Mouse (Mus musculus) embryonic facial prominence, embryonic 15.5 days (tissue): ENCODE measurements around the gene Retn. TPM values are rescaled to one million over a fixed set of nuclear protein-coding genes. Genes with fewer than 3 reads are reported as not detected.

Source experiments
- ATAC-seq: fragments of 200-750 bp; cut with Nextera tagmentation; 2 replicates; pipeline ENCODE4 v1.8.0; 2017; ENCODE audit warnings: low read depth, moderate TSS enrichment; ENCODE audit not compliant: insufficient number of reproducible peaks, low FRiP score, low TSS enrichment
- H3K27ac ChIP-seq: fragments of 300-500 bp; sonication (generic); replicated peaks from 2 replicates; pipeline ENCODE4 v1.5.1; 2015; ENCODE audit warnings: mild to moderate bottlenecking, inconsistent platforms
- H3K27me3 ChIP-seq: fragments of 300-500 bp; sonication (generic); 2 replicates; pipeline ENCODE4 v1.6.1; 2015; ENCODE audit warnings: inconsistent platforms
- H3K36me3 ChIP-seq: fragments of 300-500 bp; sonication (generic); 2 replicates; pipeline ENCODE4 v1.6.1; 2015; ENCODE audit warnings: mild to moderate bottlenecking, inconsistent platforms
- H3K4me1 ChIP-seq: fragments of 300-500 bp; sonication (generic); 2 replicates; pipeline ENCODE4 v1.6.1; 2015; ENCODE audit warnings: inconsistent platforms
- H3K4me2 ChIP-seq: fragments of 300-500 bp; sonication (generic); replicated peaks from 2 replicates; pipeline ENCODE4 v1.6.1; 2015; ENCODE audit warnings: mild to moderate bottlenecking, inconsistent platforms
- H3K4me3 ChIP-seq: fragments of 300-500 bp; sonication (generic); replicated peaks from 2 replicates; pipeline ENCODE4 v1.5.1; 2015; ENCODE audit warnings: mild to moderate bottlenecking, inconsistent platforms
- H3K9ac ChIP-seq: fragments of 300-500 bp; sonication (generic); 2 replicates; pipeline ENCODE4 v1.6.1; 2015; ENCODE audit warnings: inconsistent platforms
- H3K9me3 ChIP-seq: fragments of 300-500 bp; sonication (generic); replicated peaks from 2 replicates; pipeline ENCODE4 v1.6.1; 2016; ENCODE audit warnings: inconsistent platforms
- WGBS: fragments of 180-500 bp; shearing (Covaris S2); methylation state at CpG from one replicate; pipeline ENCODE4 v1.1.7; 2015; 5-methylcytosine and 5-hydroxymethylcytosine counted together
- polyA plus RNA-seq: library from polyadenylated mRNA; unstranded; fragments of >200 nt; fragmentation: Nextera tagmentation; extraction: Ambion mirVana; gene quantifications from 2 replicates; pipeline ENCODE4 v1.2.1, GENCODE M21; 2015

Gene Retn
- polyA plus RNA-seq, 1 experiment from 2014 or later = not detected

DNA sequence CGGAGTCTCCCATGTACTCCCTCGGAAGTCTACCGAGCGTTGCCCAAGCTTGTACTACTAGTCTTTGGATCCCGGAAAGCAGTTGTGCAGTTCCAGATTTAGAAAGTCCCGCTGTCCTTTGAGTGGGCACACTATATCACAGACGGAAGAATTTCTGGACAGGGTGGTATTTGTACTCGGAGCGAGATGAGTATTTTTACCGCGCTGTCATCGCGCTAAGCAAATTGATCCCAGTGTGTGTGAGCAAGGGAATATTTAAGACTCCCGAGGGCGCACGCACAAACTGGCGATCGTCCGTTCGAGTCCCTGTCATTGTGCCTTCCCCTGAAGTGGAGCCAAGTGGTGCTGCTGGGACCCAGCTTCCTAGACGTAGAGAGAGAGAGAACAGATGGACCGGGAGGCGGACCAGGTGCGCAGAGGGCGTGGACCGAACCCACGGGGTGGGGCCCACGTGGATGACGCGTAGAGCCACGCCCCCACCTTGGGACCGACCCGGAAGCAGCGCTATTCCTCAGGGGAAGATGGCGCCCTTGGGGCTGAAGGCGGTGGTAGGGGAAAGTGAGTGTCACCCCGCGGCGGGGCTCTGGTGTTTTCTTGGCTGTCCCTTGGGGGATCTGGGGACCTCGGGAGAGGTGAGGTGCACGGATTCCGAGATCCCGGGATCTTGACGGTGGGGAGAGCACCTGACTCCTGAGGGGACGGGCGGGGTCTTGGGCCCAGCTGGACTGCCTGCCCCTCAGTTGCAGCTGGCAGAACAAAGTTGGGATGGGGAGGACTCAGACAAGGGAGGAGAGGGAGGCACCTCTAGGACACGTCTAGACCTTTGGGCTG is 24.7 kb upstream of the Retn start, which contains the start of gene Stxbp2:
TSS of gene Stxbp2 (plus strand) at position 309 of the 831 bp plus-strand sequence.
- 6% methylated on average over 47 of the region's 47 CpGs for WGBS
- H3K9me3 ChIP-seq = no peaks in the 10 kb centered on the region
- no peak within 1 kb of the TSS for H3K27ac ChIP-seq
- H3K36me3 ChIP-seq = 0 out of 2 replicates have a peak, but pooled peaks cover 4% of the 10 kb centered on the region
- peak within 1 kb of the TSS; percentile 55 for H3K4me3 ChIP-seq
- peak within 1 kb of the TSS; percentile 77 for H3K4me2 ChIP-seq
- peaks cover 10% of the 10 kb centered on the region for H3K4me1 ChIP-seq
- H3K9ac ChIP-seq = peak within 1 kb of the TSS; percentile 51
- peaks cover 10% of the 10 kb centered on the region for H3K27me3 ChIP-seq
- ATAC-seq = peak; percentile 80

DNA sequence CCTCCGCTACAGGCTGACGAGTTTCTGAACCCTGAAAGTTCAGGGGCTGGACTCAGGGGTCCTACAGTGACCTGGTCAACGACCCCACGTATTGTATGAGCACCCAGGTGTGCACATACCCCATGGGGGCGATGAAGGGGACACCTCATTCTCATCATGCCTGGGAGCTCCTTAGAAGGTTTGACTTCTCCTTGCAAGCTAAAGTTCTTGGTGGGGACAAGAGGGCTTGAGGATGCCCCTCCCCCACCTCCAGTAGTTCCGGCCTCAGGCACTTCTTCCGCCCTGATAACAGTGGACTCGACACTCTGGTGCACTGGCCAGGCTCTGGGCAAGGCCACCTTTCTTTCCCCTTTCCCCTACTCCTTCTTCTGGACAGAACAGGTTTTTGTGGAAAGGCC is 24.1 kb upstream of the Retn start:
- H3K9ac ChIP-seq = peak overlapping the region; percentile 51
- H3K4me2 ChIP-seq = peak overlapping the region; percentile 77
- H3K4me1 ChIP-seq = peaks cover 10% of the 10 kb centered on the region
- H3K36me3 ChIP-seq = 0 out of 2 replicates have a peak, but pooled peaks cover 10% of the 10 kb centered on the region
- peak overlapping the region; percentile 55 for H3K4me3 ChIP-seq
- H3K27ac ChIP-seq = no peak overlapping the region
- H3K9me3 ChIP-seq = no peaks in the 10 kb centered on the region
- peaks cover 10% of the 10 kb centered on the region for H3K27me3 ChIP-seq
- 14% methylated on average over 8 of the region's 8 CpGs for WGBS
- 0 out of 2 replicates have a peak, but pooled peaks have one; percentile 17 for ATAC-seq

DNA sequence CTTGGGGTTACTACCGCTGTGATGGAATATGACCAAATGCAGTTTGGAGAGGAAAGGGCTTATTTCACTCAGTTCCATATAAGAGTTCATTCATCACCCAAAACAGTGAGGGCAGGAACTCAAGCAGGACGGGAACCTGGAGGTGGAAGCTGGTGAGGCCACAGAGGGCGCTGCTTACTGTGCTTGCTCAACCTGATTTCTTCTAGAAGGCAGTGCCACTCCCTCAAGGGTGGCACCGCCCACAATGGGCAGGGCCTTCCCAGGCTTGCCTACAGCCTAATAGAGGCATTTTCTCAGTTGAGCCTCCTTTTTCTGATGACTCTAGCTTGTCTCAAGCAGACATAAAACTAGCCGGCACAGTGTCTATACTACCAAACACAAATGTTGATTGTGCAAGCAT is 9.8 kb upstream of the Retn start:
- Histone ChIP-seq H3K4me2 (no peak overlapping the region), H3K9me3 (no peaks in the 10 kb centered on the region), H3K27ac (no peak overlapping the region), H3K9ac (no peak overlapping the region), H3K4me1 (no peaks in the 10 kb centered on the region), H3K36me3 (no peaks in the 10 kb centered on the region), H3K4me3 (no peak overlapping the region), H3K27me3 (no peaks in the 10 kb centered on the region)
- ATAC-seq = no peak
- 15% methylated on average over 5 of the region's 5 CpGs for WGBS

DNA sequence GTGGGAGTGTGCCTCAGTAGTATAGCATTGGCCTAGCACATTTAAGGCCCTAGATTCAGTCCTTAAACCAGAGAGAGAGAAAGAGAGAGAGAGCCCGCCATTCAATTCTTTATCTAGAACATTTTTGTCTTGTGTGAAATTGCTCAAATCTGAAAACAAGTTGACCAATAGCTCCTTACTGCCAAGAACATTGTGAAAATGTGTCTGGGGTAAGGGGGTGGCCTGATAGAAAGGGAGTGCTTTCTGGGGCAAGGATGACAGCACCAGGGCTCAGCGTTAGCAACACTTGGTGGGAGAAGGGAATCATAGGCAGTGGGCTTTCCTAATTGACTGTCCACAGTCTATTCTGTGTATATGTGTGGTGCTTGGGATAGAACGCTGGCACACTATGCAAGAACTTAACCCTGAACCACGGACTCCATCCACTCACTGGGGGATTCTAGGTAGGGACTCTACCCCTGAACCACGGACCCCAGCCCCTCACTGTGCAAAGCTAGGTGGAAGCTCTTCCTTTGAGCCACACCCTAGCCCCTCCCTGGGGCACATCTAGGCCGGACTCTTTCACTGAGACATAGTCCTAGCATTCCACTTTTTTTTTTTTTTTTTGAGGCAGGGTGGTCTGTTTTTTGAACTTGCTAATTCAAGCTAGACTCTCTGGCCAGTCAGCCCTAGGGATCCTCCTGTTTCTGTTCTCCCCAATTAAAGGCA is 8.6 kb upstream of the Retn start:
- no peak for ATAC-seq
- Histone ChIP-seq H3K27me3 (no peaks in the 10 kb centered on the region), H3K36me3 (no peaks in the 10 kb centered on the region), H3K4me2 (no peak overlapping the region), H3K4me1 (no peaks in the 10 kb centered on the region), H3K9me3 (no peaks in the 10 kb centered on the region), H3K4me3 (no peak overlapping the region), H3K9ac (no peak overlapping the region), H3K27ac (no peak overlapping the region)
- 77% methylated on average over 6 of the region's 6 CpGs for WGBS

DNA sequence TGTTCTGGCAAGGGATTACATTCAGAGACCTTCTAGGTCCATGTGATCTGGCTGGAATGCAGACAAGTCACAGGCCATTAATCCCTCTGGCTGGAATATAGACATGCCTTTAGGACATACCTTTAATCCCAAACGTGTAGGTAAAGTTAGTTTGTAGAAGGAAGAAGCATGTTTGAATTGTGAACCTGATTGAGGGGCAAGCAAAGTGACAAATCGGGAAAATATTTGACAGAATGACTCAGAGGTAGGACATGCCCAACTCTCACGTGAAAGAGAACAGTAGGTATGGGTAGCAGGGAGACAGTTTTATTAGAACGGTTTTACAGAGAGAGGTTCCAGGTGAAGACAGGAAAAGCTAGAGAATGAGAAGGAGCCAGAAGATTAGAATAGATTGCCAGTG is 8.0 kb upstream of the Retn start:
- Histone ChIP-seq H3K4me2 (no peak overlapping the region), H3K4me3 (no peak overlapping the region), H3K36me3 (no peaks in the 10 kb centered on the region), H3K9ac (no peak overlapping the region), H3K9me3 (no peaks in the 10 kb centered on the region), H3K4me1 (no peaks in the 10 kb centered on the region), H3K27ac (no peak overlapping the region), H3K27me3 (no peaks in the 10 kb centered on the region)
- ATAC-seq = no peak
- 57% methylated on average over 4 of the region's 4 CpGs for WGBS

DNA sequence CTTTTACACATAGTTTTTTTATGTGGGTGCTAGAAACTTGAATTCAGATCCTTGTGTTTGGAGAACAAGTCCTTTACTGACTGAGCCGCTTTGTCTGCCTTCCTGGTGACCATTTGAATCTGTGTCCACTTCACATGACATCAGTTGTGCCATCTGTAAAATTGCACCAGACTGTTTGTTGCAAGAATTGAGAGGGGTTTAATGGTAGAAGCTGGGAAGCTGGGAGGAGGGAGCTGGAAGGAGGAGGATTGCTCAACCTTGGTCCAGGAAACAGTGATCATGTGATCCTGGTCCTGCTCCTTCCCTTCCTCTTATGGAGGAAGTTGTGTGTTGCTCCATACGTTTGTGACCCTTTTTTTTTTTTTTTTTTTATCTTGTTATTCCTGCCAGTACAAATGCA is 7.3 kb upstream of the Retn start:
- no peaks in the 10 kb centered on the region for H3K27me3 ChIP-seq
- H3K9me3 ChIP-seq = no peaks in the 10 kb centered on the region
- no peak overlapping the region for H3K9ac ChIP-seq
- H3K4me2 ChIP-seq = no peak overlapping the region
- H3K4me3 ChIP-seq = no peak overlapping the region
- no peak overlapping the region for H3K27ac ChIP-seq
- H3K4me1 ChIP-seq = no peaks in the 10 kb centered on the region
- WGBS = 66% methylated on average over 2 of the region's 2 CpGs
- ATAC-seq = no peak
- H3K36me3 ChIP-seq = no peaks in the 10 kb centered on the region

DNA sequence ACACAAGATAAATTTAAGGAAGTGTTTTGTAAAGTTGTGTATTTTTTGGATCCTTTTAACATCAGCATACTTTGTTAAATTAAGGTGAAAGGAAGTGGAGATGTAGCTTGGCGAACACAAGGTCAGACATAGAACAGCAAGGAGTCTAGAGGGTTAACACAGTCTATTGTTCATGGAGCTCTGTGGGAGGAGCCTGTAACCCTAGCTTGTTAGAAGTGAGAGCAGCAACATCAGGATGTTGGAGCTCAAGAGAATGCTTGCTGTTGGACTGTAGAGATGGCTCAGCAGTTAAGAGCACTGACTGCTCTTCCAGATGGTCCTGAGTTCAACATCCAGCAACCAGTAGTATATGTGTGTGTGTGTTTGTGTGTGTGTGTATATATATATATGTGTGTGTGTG is 6.6 kb upstream of the Retn start:
- Histone ChIP-seq H3K9me3 (no peaks in the 10 kb centered on the region), H3K4me1 (no peaks in the 10 kb centered on the region), H3K27me3 (no peaks in the 10 kb centered on the region), H3K36me3 (no peaks in the 10 kb centered on the region), H3K4me3 (no peak overlapping the region), H3K27ac (no peak overlapping the region), H3K4me2 (no peak overlapping the region), H3K9ac (no peak overlapping the region)
- ATAC-seq = no peak
- 39% methylated on average over 1 of the region's 1 CpGs for WGBS

DNA sequence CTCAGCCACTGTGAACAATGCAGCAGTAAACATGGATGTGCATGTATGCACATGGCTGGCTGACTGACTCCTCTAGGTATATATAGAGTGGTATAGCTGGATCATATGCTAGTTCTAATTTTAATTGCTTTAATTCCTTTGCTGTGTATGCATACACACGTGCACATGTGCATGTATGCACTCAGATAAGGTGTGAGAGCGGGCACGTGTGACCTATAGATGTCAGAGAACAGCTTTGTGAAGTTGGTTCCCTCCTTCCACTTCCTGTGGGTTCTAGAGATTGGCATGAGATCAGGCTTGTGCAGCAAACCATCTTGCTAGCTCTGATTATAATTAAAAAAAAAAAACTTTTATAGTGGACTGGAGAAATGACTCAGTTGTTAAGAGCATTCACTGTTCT is 2.7 kb upstream of the Retn start:
- Histone ChIP-seq H3K4me3 (no peak overlapping the region), H3K27ac (no peak overlapping the region), H3K27me3 (no peaks in the 10 kb centered on the region), H3K4me2 (no peak overlapping the region), H3K36me3 (no peaks in the 10 kb centered on the region), H3K9ac (no peak overlapping the region), H3K4me1 (no peaks in the 10 kb centered on the region), H3K9me3 (no peaks in the 10 kb centered on the region)
- WGBS = 67% methylated on average over 3 of the region's 3 CpGs
- ATAC-seq = no peak

DNA sequence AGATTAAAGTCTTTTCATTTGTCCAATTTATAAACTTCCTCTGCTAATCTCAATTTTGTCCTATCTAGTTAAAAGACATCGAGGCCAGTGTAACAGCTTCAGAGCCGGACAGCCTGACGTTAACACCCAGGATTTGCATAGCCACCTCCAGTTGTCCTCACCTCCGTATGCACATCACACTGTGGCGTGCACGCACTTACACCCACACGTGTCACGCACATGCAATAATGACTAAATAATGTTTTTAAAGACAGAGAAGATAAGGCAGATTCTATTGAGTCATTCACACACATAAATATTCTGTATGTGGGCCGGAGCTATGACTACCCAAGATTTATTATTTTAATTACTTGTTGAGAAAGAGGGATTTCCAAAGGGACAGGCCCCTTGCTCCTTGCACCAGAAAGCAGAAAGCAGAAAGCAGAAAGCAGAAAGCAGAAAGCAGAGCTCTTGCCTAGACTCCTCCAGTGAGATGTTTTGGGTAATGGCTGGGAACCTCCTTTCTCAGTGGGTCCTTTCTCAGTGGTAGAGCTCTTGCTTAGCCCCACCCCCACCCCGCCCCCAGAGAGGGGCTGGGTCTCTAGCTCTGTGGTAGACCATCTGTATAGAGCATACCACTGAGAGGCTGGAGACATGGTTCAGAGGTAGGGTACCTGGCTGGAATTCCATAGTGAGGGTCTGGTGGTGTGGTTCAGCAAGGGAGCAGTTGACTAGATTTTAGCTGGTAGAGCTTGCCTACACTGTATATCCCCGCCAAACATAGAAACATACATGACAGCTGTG is 653 bp upstream of the Retn start:
- H3K4me2 ChIP-seq = no peak overlapping the region
- no peaks in the 10 kb centered on the region for H3K9me3 ChIP-seq
- no peak overlapping the region for H3K4me3 ChIP-seq
- 71% methylated on average over 11 of the region's 11 CpGs for WGBS
- no peak overlapping the region for H3K9ac ChIP-seq
- ATAC-seq = no peak
- no peaks in the 10 kb centered on the region for H3K36me3 ChIP-seq
- no peaks in the 10 kb centered on the region for H3K4me1 ChIP-seq
- no peaks in the 10 kb centered on the region for H3K27me3 ChIP-seq
- H3K27ac ChIP-seq = no peak overlapping the region

DNA sequence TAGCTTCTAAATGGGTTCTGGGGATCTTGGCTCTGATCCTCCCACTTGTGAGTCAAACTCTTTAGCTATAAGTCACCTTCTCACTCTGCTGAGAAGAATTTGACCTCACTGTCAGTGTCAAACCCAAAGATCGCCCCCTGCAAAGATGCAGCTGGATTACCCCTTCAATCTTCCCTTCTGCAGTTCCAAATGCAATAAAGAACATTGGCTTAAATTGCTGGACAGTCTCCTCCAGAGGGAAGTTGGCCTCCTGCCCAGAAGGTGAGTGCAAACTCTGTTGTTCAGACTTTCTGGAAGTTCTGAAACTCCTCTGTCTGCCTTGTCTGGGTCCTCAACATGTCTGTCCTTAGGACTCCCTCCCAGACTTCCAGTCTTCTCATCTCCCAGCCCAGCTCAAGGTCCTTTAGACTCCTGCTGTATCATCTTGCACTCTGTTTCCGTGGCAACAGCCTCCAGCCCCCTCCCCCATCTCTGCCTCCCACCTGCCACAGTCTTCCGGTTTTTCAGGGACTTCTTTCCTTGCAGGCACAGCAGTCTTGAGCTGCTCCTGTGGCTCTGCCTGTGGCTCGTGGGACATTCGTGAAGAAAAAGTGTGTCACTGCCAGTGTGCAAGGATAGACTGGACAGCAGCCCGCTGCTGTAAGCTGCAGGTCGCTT is 1.3 kb downstream of the Retn start:
- ATAC-seq = no peak
- Histone ChIP-seq H3K4me3 (no peak overlapping the region), H3K27me3 (no peaks in the 10 kb centered on the region), H3K4me2 (no peak overlapping the region), H3K36me3 (no peaks in the 10 kb centered on the region), H3K9ac (no peak overlapping the region), H3K4me1 (no peaks in the 10 kb centered on the region), H3K9me3 (no peaks in the 10 kb centered on the region), H3K27ac (no peak overlapping the region)
- WGBS = 21% methylated on average over 7 of the region's 7 CpGs

DNA sequence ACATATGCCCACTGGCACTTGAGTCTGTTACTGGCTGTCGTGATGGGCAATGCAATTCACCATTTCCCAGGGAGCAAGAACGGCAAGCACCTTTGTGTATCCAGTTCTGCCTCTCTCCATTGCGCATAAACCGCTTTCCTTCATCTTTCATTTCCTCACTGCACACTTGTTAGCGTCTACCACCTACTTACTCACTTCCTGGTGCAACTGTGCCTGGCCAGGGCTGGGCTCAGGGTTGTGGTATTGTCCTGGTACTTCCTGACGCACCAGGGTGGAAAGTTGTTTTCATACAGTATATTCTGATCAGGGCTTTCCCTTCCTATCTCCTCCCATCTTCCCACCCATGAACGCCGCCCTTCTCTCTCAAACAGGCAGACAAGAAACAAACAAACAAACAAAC is 5.3 kb downstream of the Retn start:
- H3K36me3 ChIP-seq = no peaks in the 10 kb centered on the region
- H3K9me3 ChIP-seq = no peaks in the 10 kb centered on the region
- no peaks in the 10 kb centered on the region for H3K4me1 ChIP-seq
- H3K9ac ChIP-seq = no peak overlapping the region
- no peak overlapping the region for H3K4me3 ChIP-seq
- 81% methylated on average over 8 of the region's 8 CpGs for WGBS
- no peak overlapping the region for H3K4me2 ChIP-seq
- no peak overlapping the region for H3K27ac ChIP-seq
- ATAC-seq = no peak
- no peaks in the 10 kb centered on the region for H3K27me3 ChIP-seq
